Mouse (Mus musculus): ENCODE measurements around the gene Rab4a. TPM values are rescaled to one million over a fixed set of nuclear protein-coding genes. Genes with fewer than 3 reads are reported as not detected.

Gene Rab4a
- polyA plus RNA-seq, 1 experiment from 2014 or later, result 34.1 TPM

DNA sequence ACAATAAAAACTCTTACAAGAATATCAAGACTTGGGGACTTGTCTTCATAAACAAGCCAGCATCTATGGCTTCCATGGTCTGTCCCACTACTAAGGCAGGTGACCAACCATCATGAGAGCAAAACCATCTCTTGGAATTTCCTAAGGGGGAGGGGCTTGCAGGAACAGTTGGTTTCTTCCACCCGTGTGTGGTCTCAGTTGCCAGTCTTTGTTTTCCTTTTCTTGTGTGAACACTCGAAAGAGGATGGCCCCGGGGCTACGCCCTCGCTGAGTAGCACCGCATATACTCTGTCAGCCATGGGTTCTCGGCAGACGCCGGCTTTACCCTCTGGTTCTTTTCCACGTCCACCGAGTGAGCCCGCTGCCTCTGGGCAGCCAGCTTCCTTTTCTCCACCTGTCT is 36.3 kb downstream of the Rab4a start:
- ChIA-PET CTCF (interaction anchor here (2.8 kb wide), 1 partner anchor 10 kb away, joined by 8 read pairs; no protein-coding TSS in a partner anchor), POLR2A (interaction anchor here (1.1 kb wide), 1 partner anchor 8 kb away, joined by 3 read pairs; no protein-coding TSS in a partner anchor)
- in situ Hi-C loops (cut with MboI; ENCODE audit: low pct_unique_long_range_greater_than_20kb), result no loop called here
- H3K27me3 ChIP-seq, result no peaks in the 10 kb centered on the region
- no peak for TF ChIP-seq CTCF (IDR thresholded peaks at IDR 0.05)
- no peak for ATAC-seq
- DNase-seq (ENCODE audit: low read depth, low spot score), result no peak

DNA sequence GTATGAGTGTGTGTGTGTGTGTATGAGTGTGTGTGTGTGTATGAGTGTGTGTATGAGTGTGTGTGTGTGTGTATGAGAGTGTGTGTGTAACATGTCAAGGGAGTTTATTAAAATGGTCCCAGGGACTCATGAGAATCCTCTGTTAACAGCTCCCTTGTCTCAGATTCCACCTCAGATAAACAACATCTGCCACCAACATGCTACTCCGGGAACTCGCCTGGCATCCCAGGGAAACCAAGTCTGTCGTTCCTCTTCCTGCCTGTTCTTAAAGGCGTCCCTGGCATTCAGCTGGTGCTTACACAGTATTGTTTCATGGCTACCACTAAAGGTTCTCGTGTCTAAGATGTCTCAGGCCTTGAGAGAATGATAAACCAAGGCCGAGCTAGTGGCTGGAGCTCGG is 38.6 kb downstream of the Rab4a start:
- ChIA-PET POLR2A (no interaction called here), CTCF (interaction anchor here (2.8 kb wide), 1 partner anchor 12 kb away, joined by 8 read pairs; no protein-coding TSS in a partner anchor)
- no peaks in the 10 kb centered on the region for H3K27me3 ChIP-seq
- in situ Hi-C loops (cut with MboI; ENCODE audit: low pct_unique_long_range_greater_than_20kb), result no loop called here
- no peak for DNase-seq (ENCODE audit: low read depth, low spot score)
- TF ChIP-seq CTCF (IDR thresholded peaks at IDR 0.05), result no peak
- ATAC-seq, result no peak

DNA sequence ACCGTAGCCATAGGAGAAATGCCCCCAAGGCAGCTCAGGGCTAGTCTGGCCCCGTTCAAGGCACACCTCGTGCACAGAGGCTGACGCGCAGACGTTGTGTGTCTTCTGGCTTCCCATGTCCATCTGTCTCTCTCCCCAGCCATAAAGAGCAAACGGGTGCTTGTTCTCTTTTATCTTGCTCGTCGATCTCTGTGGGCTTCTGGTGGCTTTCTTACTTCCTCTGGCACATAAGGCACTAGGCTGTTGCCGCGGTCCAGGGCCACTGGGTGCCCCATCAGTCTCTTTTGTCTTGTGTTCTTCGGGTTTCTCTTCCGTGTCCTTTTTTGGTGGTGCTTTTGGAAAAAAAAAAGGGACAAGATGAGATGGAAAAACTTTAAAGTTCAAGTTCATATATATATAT is 39.3 kb downstream of the Rab4a start:
- H3K27me3 ChIP-seq, result no peaks in the 10 kb centered on the region
- ATAC-seq, result no peak
- in situ Hi-C loops (cut with MboI; ENCODE audit: low pct_unique_long_range_greater_than_20kb), result no loop called here
- no peak for TF ChIP-seq CTCF (IDR thresholded peaks at IDR 0.05)
- POLR2A ChIA-PET, result no interaction called here
- DNase-seq (ENCODE audit: low read depth, low spot score), result no peak
- CTCF ChIA-PET, result interaction anchor here (0.7 kb wide), 1 partner anchor 12 kb away, joined by 3 read pairs; no protein-coding TSS in a partner anchor

DNA sequence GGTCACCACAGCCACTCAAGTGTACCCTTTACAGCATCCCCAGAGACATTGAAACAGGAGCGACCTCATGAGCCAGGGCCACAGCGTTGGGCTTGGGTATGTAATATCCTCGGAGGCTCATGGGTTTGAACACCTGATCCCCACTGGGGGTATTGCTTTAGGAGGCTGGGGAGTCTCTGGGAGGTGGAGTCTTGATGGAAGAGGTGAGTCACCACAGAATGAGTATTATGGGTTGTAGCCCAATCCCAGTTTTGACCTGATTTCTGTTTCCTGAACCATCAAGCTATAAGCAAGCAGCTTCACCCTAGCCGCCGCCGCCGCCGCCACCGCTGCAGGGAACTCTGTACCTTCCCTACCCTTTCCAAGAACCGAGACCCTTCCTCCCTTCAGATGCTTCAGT is 40.2 kb downstream of the Rab4a start:
- TF ChIP-seq CTCF (IDR thresholded peaks at IDR 0.05), result no peak
- no peak for ATAC-seq
- in situ Hi-C loops (cut with MboI; ENCODE audit: low pct_unique_long_range_greater_than_20kb), result no loop called here
- H3K27me3 ChIP-seq, result no peaks in the 10 kb centered on the region
- ChIA-PET POLR2A (no interaction called here), CTCF (no interaction called here)
- DNase-seq (ENCODE audit: low read depth, low spot score), result no peak

DNA sequence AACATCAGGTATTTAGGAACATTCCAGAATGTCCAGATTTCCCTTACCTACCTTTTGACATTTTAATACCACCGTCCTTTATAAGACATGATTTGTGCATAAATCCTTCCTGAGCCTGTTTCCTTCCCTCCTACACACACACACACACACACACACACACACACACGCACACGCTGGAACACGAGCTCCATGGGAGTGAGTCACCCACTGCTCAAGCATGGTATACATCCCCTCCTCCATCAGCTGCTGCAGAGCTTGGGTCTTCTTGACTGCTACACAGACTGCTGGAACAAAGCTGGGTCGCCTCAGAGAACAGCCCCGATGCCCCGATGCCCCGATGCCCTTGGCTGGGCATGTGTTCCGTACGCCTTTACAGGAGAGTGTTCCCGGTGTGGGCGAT is 40.7 kb downstream of the Rab4a start:
- CTCF ChIA-PET, result interaction anchor here (1.0 to 1.6 kb wide), 2 partner anchors 18 to 78 kb away, joined by 3 to 4 read pairs; no protein-coding TSS in a partner anchor
- in situ Hi-C loops (cut with MboI; ENCODE audit: low pct_unique_long_range_greater_than_20kb), result no loop called here
- DNase-seq (ENCODE audit: low read depth, low spot score) (peak; percentile 17), ATAC-seq (no peak)
- no peak for TF ChIP-seq CTCF (IDR thresholded peaks at IDR 0.05)
- POLR2A ChIA-PET, result interaction anchor here (1.0 kb wide), 1 partner anchor 11 kb away, joined by 4 read pairs; no protein-coding TSS in a partner anchor
- no peaks in the 10 kb centered on the region for H3K27me3 ChIP-seq

DNA sequence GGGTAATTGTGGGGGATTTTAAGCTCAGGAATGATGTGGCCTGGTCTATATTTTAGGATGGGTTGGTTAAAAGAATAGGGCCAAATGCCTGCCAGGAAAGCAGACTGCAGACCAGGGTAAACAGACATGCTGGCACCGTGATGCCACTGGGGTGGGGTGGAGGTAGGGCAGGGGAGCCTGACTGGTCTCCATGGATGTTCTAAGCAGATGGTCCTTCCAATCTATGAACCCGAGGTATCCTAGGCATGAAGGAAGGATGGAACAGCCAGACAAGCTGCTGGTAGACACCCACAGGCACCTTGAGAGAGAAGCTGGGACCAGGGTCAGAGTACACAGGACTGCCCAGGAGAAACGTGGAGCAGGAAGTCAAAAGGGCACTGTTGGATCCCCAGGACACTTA is 41.8 kb downstream of the Rab4a start:
- ATAC-seq (no peak), DNase-seq (ENCODE audit: low read depth, low spot score) (no peak)
- ChIA-PET CTCF (interaction anchor here (0.7 to 1.6 kb wide), 2 partner anchors 73 to 77 kb away, joined by 3 to 4 read pairs; no protein-coding TSS in a partner anchor), POLR2A (interaction anchor here (0.6 to 1.0 kb wide), 3 partner anchors 12 to 383 kb away, joined by 3 to 4 read pairs (median 3); no protein-coding TSS in a partner anchor)
- no peak for TF ChIP-seq CTCF (IDR thresholded peaks at IDR 0.05)
- in situ Hi-C loops (cut with MboI; ENCODE audit: low pct_unique_long_range_greater_than_20kb), result no loop called here
- H3K27me3 ChIP-seq, result no peaks in the 10 kb centered on the region

DNA sequence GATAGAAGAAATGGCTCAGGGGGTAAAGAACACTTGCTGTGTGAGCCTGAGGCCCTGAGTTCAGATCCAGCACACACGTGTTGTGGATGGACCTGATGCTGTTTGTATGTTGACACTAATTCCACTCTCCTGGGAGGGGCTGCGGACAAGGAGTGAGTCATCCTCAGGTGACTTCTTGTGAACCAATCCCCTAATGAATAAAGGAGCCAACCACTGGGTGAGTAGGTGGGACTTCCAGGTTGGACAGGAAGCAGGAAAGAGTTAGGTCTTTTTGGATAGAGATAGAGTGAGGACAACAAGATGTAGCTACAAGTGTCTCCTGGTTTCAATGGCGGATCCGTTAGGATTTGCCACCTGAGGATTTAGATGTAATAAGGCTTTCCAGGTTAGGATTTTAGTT is 43.6 kb downstream of the Rab4a start:
- POLR2A ChIA-PET, result interaction anchor here (0.6 kb wide), 1 partner anchor 1097 kb away, joined by 3 read pairs; no protein-coding TSS in a partner anchor
- no peaks in the 10 kb centered on the region for H3K27me3 ChIP-seq
- CTCF ChIA-PET, result no interaction called here
- DNase-seq (ENCODE audit: low read depth, low spot score), result peak; percentile 7
- in situ Hi-C loops (cut with MboI; ENCODE audit: low pct_unique_long_range_greater_than_20kb), result no loop called here
- ATAC-seq, result no peak
- TF ChIP-seq CTCF (IDR thresholded peaks at IDR 0.05), result no peak

DNA sequence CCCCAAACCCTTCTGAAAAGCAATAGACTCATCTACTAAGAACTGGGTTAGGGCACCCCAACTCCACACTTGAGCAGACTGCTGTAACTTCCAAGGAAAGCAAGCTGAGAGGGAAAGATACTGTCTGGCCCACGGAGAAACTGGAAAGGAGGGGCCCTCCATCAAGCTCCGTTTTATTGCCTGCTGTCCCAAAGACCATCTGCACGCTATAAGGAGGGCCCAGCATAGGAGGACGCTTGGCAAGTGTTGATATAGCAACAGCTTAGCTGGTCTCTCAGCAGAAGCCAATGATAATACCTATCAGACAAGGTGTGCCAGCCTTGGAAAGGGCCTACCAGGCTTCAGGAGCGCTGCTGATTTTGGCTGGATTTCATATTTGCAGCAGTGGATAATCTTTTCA is 45.8 kb downstream of the Rab4a start:
- CTCF ChIA-PET, result interaction anchor here (1.0 kb wide), 1 partner anchor 74 kb away, joined by 3 read pairs; no protein-coding TSS in a partner anchor
- POLR2A ChIA-PET, result no interaction called here
- TF ChIP-seq CTCF (IDR thresholded peaks at IDR 0.05), result no peak
- ATAC-seq (no peak), DNase-seq (ENCODE audit: low read depth, low spot score) (no peak)
- in situ Hi-C loops (cut with MboI; ENCODE audit: low pct_unique_long_range_greater_than_20kb), result no loop called here
- no peaks in the 10 kb centered on the region for H3K27me3 ChIP-seq

DNA sequence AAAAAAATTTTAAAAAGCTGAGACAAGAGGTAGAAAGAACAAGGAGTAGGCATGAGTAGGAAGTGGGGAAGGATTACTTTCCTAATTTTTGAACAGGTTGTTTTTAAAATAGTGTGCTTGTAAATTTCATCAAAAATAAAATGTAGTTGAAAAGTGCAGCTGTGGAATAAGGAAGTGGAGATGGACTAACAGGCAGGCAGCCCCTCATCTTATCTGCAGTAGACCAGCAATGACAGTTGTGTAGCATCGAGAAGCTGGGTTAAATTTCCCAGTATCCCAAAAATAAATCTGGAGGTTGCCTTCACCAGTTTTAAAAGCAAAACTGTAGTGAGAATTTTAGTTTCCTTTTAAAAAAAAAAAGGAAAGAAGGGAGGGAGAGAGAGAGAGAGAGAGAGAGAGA is 48.5 kb downstream of the Rab4a start:
- DNase-seq (ENCODE audit: low read depth, low spot score) (no peak), ATAC-seq (no peak)
- no peak for TF ChIP-seq CTCF (IDR thresholded peaks at IDR 0.05)
- in situ Hi-C loops (cut with MboI; ENCODE audit: low pct_unique_long_range_greater_than_20kb), result no loop called here
- ChIA-PET CTCF (no interaction called here), POLR2A (interaction anchor here (0.7 kb wide), 1 partner anchor 227 kb away, joined by 8 read pairs; no protein-coding TSS in a partner anchor)
- no peaks in the 10 kb centered on the region for H3K27me3 ChIP-seq

DNA sequence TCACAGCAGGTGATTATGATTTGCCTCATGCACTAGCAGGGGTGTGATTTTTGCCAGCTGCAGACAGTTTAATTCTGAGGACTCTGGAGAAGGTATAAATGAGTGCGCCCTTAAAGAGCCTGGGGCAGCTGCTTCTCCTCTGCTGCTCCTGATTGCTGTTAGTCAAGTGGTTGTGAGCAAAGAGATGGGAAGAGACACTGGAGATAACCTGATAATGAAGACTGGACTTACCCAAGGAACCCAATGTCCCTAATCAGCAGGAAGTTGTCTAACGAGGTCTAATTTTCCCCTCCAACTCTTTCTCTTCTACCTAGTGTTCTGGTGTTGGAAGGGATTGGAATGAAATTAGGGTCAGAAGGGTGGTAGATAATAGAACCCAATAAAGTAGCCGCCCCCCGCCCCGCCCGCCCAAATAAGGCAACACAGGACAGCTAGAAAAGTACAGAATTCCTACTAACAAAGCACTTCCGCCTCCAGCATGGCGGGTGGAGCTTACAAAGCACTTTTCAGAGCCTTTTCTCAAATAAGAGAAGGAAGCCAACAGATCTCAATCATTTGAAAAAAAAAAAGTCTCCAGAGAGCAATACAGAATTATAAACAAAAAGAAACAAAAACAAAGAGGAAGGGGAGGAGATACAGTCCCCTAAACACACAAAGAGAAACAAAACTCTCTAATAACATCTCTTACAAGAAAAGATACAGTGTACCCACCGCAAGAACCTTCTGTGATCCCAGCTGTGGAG is 49.1 kb downstream of the Rab4a start:
- POLR2A ChIA-PET, result interaction anchor here (0.7 kb wide), 1 partner anchor 228 kb away, joined by 8 read pairs; no protein-coding TSS in a partner anchor
- CTCF ChIA-PET, result no interaction called here
- ATAC-seq (no peak), DNase-seq (ENCODE audit: low read depth, low spot score) (no peak)
- no peak for TF ChIP-seq CTCF (IDR thresholded peaks at IDR 0.05)
- H3K27me3 ChIP-seq, result no peaks in the 10 kb centered on the region
- in situ Hi-C loops (cut with MboI; ENCODE audit: low pct_unique_long_range_greater_than_20kb), result no loop called here

DNA sequence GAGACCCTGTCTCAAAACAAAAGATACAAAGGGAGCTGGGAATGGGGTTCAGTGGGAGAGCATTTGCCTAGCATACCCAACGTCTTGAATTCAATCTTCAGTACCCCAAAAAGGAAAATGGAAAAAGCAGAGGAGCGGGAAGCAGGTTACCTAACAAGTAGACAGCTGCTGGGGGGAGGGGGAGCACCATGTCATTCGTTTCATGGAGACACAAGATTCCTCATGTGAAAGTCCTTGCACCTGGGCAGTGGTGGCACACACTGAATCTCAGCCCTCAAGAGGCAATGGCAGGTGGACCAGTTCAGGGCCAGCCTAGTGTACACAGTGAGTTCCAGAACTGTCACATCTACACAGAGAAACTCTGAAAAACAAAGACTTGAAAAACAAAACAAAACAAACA is 51.6 kb downstream of the Rab4a start:
- H3K27me3 ChIP-seq, result no peaks in the 10 kb centered on the region
- DNase-seq (ENCODE audit: low read depth, low spot score), result no peak
- POLR2A ChIA-PET, result no interaction called here
- no peak for TF ChIP-seq CTCF (IDR thresholded peaks at IDR 0.05)
- in situ Hi-C loops (cut with MboI; ENCODE audit: low pct_unique_long_range_greater_than_20kb), result no loop called here
- no peak for ATAC-seq
- CTCF ChIA-PET, result no interaction called here

Measured in Patski (cell line).